Mouse (Mus musculus) midbrain, embryonic 16.5 days (tissue): ENCODE measurements around the gene Lgmn. TPM values are rescaled to one million over a fixed set of nuclear protein-coding genes. Genes with fewer than 3 reads are reported as not detected.

ENCODE experiments used
- ATAC-seq: fragments of 200-750 bp; cut with Nextera tagmentation; 2 replicates; pipeline ENCODE4 v1.8.0; 2017; ENCODE audit warnings: moderate TSS enrichment
- H3K27ac ChIP-seq: fragments of 300-500 bp; sonication (generic); 2 replicates; pipeline ENCODE4 v1.5.1; 2014; ENCODE audit warnings: mild to moderate bottlenecking, low read length, mixed read lengths
- H3K27me3 ChIP-seq: fragments of 300-500 bp; sonication (generic); 2 replicates; pipeline ENCODE4 v1.6.1; 2014; ENCODE audit warnings: low read depth, low read length, mixed read lengths; ENCODE audit not compliant: control insufficient read depth, insufficient read depth
- H3K36me3 ChIP-seq: fragments of 300-500 bp; sonication (generic); 2 replicates; pipeline ENCODE4 v1.6.1; 2014; ENCODE audit warnings: mild to moderate bottlenecking, low read length, moderate library complexity, mixed read lengths; ENCODE audit not compliant: control insufficient read depth, insufficient read depth
- H3K4me1 ChIP-seq: fragments of 300-500 bp; sonication (generic); 2 replicates; pipeline ENCODE4 v1.6.1; 2014; ENCODE audit warnings: mild to moderate bottlenecking, low read length, mixed read lengths; ENCODE audit not compliant: control insufficient read depth, insufficient read depth
- H3K4me2 ChIP-seq: fragments of 300-500 bp; sonication (generic); 2 replicates; pipeline ENCODE4 v1.6.1; 2014; ENCODE audit warnings: mild to moderate bottlenecking, low read length, mixed read lengths
- H3K4me3 ChIP-seq: fragments of 300-500 bp; sonication (generic); 2 replicates; pipeline ENCODE4 v1.5.1; 2014; ENCODE audit warnings: low read depth, mild to moderate bottlenecking, low read length, moderate library complexity, mixed read lengths
- H3K9ac ChIP-seq: fragments of 300-500 bp; sonication (generic); 2 replicates; pipeline ENCODE4 v1.6.1; 2014; ENCODE audit warnings: low read depth, low read length, mixed read lengths
- H3K9me3 ChIP-seq: fragments of 300-500 bp; sonication (generic); replicated peaks from 2 replicates; pipeline ENCODE4 v1.6.1; 2014; ENCODE audit warnings: mild to moderate bottlenecking, low read length, mixed read lengths; ENCODE audit not compliant: control insufficient read depth, poor library complexity, severe bottlenecking
- WGBS: fragments of 180-500 bp; shearing (Covaris S2); extraction: QIAGEN DNeasy Blood & Tissue Kit; methylation state at CpG from one replicate; pipeline ENCODE4 v1.1.7; 2014; 5-methylcytosine and 5-hydroxymethylcytosine counted together
- polyA plus RNA-seq: library from polyadenylated mRNA; unstranded; fragments of >200 nt; fragmentation: Nextera tagmentation; extraction: Ambion mirVana; gene quantifications from 2 replicates; pipeline ENCODE4 v1.2.1, GENCODE M21; 2015

Lgmn gene
- polyA plus RNA-seq, 1 experiment from 2014 or later, result 108 TPM

DNA sequence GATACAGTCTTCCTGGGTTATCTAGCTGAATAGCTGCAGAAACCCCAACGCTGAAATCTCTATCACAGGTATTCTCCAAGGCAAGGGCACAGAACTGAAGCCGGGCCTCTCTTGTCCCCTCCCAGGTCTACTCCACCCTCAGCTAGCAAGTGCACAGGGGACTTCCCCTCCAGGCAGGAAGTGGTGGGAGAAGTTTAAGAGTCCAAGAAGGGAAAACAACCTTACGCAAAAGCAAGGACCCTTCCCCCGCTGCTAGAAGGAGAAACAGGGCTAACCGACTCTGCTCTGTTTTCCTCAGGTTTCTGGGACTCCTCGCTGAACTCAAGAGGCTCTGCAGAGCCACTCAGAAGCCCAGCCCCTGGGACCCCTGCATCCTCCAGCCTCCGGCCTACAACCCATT lies 71.5 kb downstream of the Lgmn start:
- H3K9ac ChIP-seq, result no peak overlapping the region
- no peak for ATAC-seq
- 75% methylated on average over 7 of the region's 7 CpGs for WGBS
- H3K27me3 ChIP-seq, result no peaks in the 10 kb centered on the region
- no peak overlapping the region for H3K4me2 ChIP-seq
- no peak overlapping the region for H3K27ac ChIP-seq
- no peaks in the 10 kb centered on the region for H3K4me1 ChIP-seq
- H3K4me3 ChIP-seq, result no peak overlapping the region
- no peaks in the 10 kb centered on the region for H3K36me3 ChIP-seq
- H3K9me3 ChIP-seq, result no peaks in the 10 kb centered on the region

GRCm38 (mm10) chr12:102367075-102367474 lies 72.5 kb downstream of the Lgmn start:
- no peaks in the 10 kb centered on the region for H3K36me3 ChIP-seq
- no peak overlapping the region for H3K27ac ChIP-seq
- H3K9ac ChIP-seq, result no peak overlapping the region
- H3K4me1 ChIP-seq, result no peaks in the 10 kb centered on the region
- H3K4me2 ChIP-seq, result no peak overlapping the region
- H3K9me3 ChIP-seq, result no peaks in the 10 kb centered on the region
- 84% methylated on average over 3 of the region's 3 CpGs for WGBS
- no peak overlapping the region for H3K4me3 ChIP-seq
- ATAC-seq, result no peak
- no peaks in the 10 kb centered on the region for H3K27me3 ChIP-seq

DNA sequence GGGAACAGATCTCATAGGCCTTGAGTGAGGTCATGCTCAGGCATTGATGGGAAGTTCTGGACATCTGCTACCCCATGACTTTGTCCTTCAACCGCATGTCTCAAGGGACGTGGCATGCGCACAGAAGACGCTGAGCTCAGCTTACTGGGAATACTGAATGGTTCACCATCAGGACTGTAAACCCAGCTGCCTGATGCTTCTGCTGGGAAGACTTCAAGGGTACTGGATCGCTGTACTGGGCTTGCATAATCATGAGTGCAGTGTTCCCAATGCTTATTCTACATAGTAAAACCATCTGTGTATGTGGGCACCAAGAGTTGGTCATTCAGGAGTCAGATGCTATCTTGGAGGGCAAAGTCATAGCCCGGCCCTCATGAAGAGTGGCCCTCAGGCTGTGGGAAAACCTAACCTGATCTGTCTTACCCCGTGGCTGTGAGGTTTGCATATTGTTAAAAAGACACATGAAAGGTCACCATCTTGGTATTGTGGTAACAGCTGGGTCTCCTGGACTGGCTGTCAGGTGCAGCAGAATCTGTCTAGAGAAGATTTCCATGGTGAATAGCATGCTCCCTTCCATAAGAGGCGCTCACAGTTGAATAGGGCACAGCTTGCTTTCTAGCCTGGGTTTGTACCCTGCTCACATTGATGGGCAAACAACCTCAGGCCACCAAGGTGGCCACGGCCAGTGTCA lies 73.3 kb downstream of the Lgmn start:
- WGBS, result 90% methylated on average over 9 of the region's 9 CpGs
- Histone ChIP-seq H3K4me1 (no peaks in the 10 kb centered on the region), H3K36me3 (no peaks in the 10 kb centered on the region), H3K9ac (no peak overlapping the region), H3K27ac (no peak overlapping the region), H3K27me3 (no peaks in the 10 kb centered on the region), H3K9me3 (no peaks in the 10 kb centered on the region), H3K4me2 (no peak overlapping the region), H3K4me3 (no peak overlapping the region)
- ATAC-seq, result no peak

- no peaks in the 10 kb centered on the region for H3K27me3 ChIP-seq
- H3K9me3 ChIP-seq, result no peaks in the 10 kb centered on the region
- no peak for ATAC-seq
- H3K36me3 ChIP-seq, result no peaks in the 10 kb centered on the region
- no peak overlapping the region for H3K9ac ChIP-seq
- WGBS, result 93% methylated on average over 7 of the region's 7 CpGs
- H3K27ac ChIP-seq, result no peak overlapping the region
- no peak overlapping the region for H3K4me3 ChIP-seq
- H3K4me2 ChIP-seq, result no peak overlapping the region
- H3K4me1 ChIP-seq, result no peaks in the 10 kb centered on the region
Observed at GRCm38 (mm10) chr12:102365016-102365415, 74.6 kb downstream of the Lgmn start.

GRCm38 (mm10) chr12:102361189-102362161 lies 78.1 kb downstream of the Lgmn start:
- 90% methylated on average over 10 of the region's 10 CpGs for WGBS
- Histone ChIP-seq H3K4me2 (no peak overlapping the region), H3K4me1 (no peaks in the 10 kb centered on the region), H3K36me3 (no peaks in the 10 kb centered on the region), H3K4me3 (no peak overlapping the region), H3K27ac (no peak overlapping the region), H3K9ac (no peak overlapping the region), H3K9me3 (no peaks in the 10 kb centered on the region), H3K27me3 (no peaks in the 10 kb centered on the region)
- ATAC-seq, result no peak

GRCm38 (mm10) chr12:102359390-102359789 lies 80.2 kb downstream of the Lgmn start:
- Histone ChIP-seq H3K4me2 (no peak overlapping the region), H3K27me3 (no peaks in the 10 kb centered on the region), H3K36me3 (no peaks in the 10 kb centered on the region), H3K27ac (no peak overlapping the region), H3K4me1 (no peaks in the 10 kb centered on the region), H3K4me3 (no peak overlapping the region), H3K9me3 (no peaks in the 10 kb centered on the region), H3K9ac (no peak overlapping the region)
- no peak for ATAC-seq
- WGBS, result 91% methylated on average over 4 of the region's 4 CpGs

DNA sequence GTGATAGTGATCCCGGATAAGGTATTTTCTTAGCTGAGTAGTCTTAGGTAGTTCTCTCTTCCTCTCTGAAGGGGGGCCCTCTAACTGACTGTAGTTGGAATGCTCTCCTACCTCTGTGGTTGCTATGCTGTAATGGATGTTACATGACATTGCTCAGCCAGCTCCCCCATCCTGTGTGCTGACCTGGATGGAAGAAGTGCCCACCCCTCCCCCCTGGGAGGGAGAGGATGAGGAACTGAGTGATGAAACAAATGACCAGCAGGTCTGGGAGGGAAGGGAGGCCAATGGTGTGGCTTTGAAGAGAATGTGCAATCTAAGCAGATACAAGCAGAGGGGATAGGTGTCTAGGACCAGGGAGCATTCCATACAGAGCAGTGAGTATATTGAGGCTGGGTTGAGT lies 82.8 kb downstream of the Lgmn start:
- ATAC-seq, result no peak
- no peak overlapping the region for H3K4me2 ChIP-seq
- H3K27me3 ChIP-seq, result no peaks in the 10 kb centered on the region
- no peak overlapping the region for H3K4me3 ChIP-seq
- WGBS, result 87% methylated on average over 1 of the region's 1 CpGs
- H3K36me3 ChIP-seq, result no peaks in the 10 kb centered on the region
- H3K27ac ChIP-seq, result no peak overlapping the region
- no peaks in the 10 kb centered on the region for H3K9me3 ChIP-seq
- no peaks in the 10 kb centered on the region for H3K4me1 ChIP-seq
- H3K9ac ChIP-seq, result no peak overlapping the region

DNA sequence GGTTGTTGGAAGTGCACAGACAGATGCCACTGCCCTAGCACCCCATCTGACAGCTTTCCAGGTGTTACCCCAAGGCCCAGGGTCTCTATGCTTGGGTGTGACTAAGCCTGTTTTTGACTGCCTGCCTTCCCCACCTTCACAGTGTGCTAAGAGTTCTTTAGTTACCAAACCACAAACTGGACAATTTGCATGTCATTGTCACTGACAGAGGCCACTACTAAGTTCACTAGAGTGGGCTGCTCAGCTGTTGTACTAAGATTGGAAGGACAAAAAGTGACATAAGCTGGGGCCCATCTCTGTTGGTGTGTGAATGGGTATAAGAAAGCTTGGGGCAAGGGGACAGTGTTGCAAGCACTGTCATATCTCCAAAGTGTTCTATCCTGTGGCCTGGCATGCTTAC lies 83.8 kb downstream of the Lgmn start:
- Histone ChIP-seq H3K36me3 (no peaks in the 10 kb centered on the region), H3K4me2 (no peak overlapping the region), H3K4me1 (no peaks in the 10 kb centered on the region), H3K27me3 (no peaks in the 10 kb centered on the region), H3K4me3 (no peak overlapping the region), H3K9ac (no peak overlapping the region), H3K27ac (no peak overlapping the region), H3K9me3 (no peaks in the 10 kb centered on the region)
- ATAC-seq, result no peak
